Mouse (Mus musculus) lung, embryonic 15.5 days (tissue): ENCODE measurements around the gene Parp11. TPM values are rescaled to one million over a fixed set of nuclear protein-coding genes. Genes with fewer than 3 reads are reported as not detected.
A peak's percentile ranks its signal among the peaks of the same experiment; 100 is the strongest.
"Not testable (repeated sequence)": the region's sequence is repeated elsewhere in the genome, so short reads cannot be mapped to it uniquely, and the experiment has no call there.

Experiments
- ATAC-seq: fragments of 200-750 bp; cut with Nextera tagmentation; 2 replicates; pipeline ENCODE4 v1.8.0; 2017; ENCODE audit warnings: moderate number of reproducible peaks, borderline replicate concordance; ENCODE audit not compliant: low FRiP score, low TSS enrichment; ENCODE audit errors: extremely low read depth
- H3K27ac ChIP-seq: fragments of 300-500 bp; sonication (generic); 2 replicates; pipeline ENCODE4 v1.5.1; 2015; ENCODE audit warnings: moderate library complexity, mild to moderate bottlenecking, inconsistent platforms
- H3K27me3 ChIP-seq: fragments of 300-500 bp; sonication (generic); 2 replicates; pipeline ENCODE4 v1.6.1; 2015; ENCODE audit warnings: inconsistent platforms
- H3K36me3 ChIP-seq: fragments of 300-500 bp; sonication (generic); 2 replicates; pipeline ENCODE4 v1.6.1; 2015; ENCODE audit warnings: inconsistent platforms
- H3K4me1 ChIP-seq: fragments of 300-500 bp; sonication (generic); 2 replicates; pipeline ENCODE4 v1.6.1; 2015; ENCODE audit warnings: inconsistent platforms
- H3K4me2 ChIP-seq: fragments of 300-500 bp; sonication (generic); 2 replicates; pipeline ENCODE4 v1.6.1; 2015; ENCODE audit warnings: inconsistent platforms, mild to moderate bottlenecking, moderate library complexity
- H3K4me3 ChIP-seq: fragments of 300-500 bp; sonication (generic); 2 replicates; pipeline ENCODE4 v1.5.1; 2015; ENCODE audit warnings: mild to moderate bottlenecking, inconsistent platforms
- H3K9ac ChIP-seq: fragments of 300-500 bp; sonication (generic); 2 replicates; pipeline ENCODE4 v1.6.1; 2015; ENCODE audit warnings: inconsistent platforms
- H3K9me3 ChIP-seq: fragments of 300-500 bp; sonication (generic); 2 replicates; pipeline ENCODE4 v1.6.1; 2016; ENCODE audit warnings: inconsistent platforms
- WGBS: fragments of 180-500 bp; shearing (Covaris S2); methylation state at CpG from one replicate; pipeline ENCODE4 v1.1.7; 2015; 5-methylcytosine and 5-hydroxymethylcytosine counted together
- polyA plus RNA-seq: library from polyadenylated mRNA; unstranded; fragments of >200 nt; fragmentation: Nextera tagmentation; extraction: Ambion mirVana; gene quantifications from 2 replicates; pipeline ENCODE4 v1.2.1, GENCODE M21; 2015

Gene Parp11
- polyA plus RNA-seq, 1 experiment from 2014 or later, result 21.9 TPM

- Histone ChIP-seq H3K27ac (no peak overlapping the region), H3K4me3 (no peak overlapping the region), H3K9ac (no peak overlapping the region), H3K4me2 (no peak overlapping the region), H3K9me3 (no peaks in the 10 kb centered on the region), H3K36me3 (no peaks in the 10 kb centered on the region), H3K27me3 (no peaks in the 10 kb centered on the region), H3K4me1 (0 out of 2 replicates have a peak, but pooled peaks cover 10% of the 10 kb centered on the region)
- no peak for ATAC-seq
- WGBS, result 43% methylated on average over 3 of the region's 3 CpGs
These were observed 55.9 kb downstream of the Parp11 start for GRCm38 (mm10) chr6:127502530-127502929.

GRCm38 (mm10) chr6:127513776-127514175 lies 67.1 kb downstream of the Parp11 start:
- not testable (repeated sequence) for H3K4me2 ChIP-seq, H3K27me3 ChIP-seq, H3K27ac ChIP-seq, H3K36me3 ChIP-seq, H3K9me3 ChIP-seq, ATAC-seq, H3K9ac ChIP-seq, H3K4me3 ChIP-seq, H3K4me1 ChIP-seq
- WGBS, result 93% methylated on average over 7 of the region's 12 CpGs

- Histone ChIP-seq H3K27me3 (no peaks in the 10 kb centered on the region), H3K4me3 (no peak overlapping the region), H3K4me2 (no peak overlapping the region), H3K36me3 (no peaks in the 10 kb centered on the region), H3K4me1 (peaks cover 5% of the 10 kb centered on the region; the same call in 1 of the 2 replicates), H3K9me3 (no peaks in the 10 kb centered on the region), H3K27ac (no peak overlapping the region), H3K9ac (no peak overlapping the region)
- no peak for ATAC-seq
- WGBS, result 58% methylated on average over 8 of the region's 8 CpGs
These were observed 74.5 kb downstream of the Parp11 start for GRCm38 (mm10) chr6:127521176-127521575.

DNA sequence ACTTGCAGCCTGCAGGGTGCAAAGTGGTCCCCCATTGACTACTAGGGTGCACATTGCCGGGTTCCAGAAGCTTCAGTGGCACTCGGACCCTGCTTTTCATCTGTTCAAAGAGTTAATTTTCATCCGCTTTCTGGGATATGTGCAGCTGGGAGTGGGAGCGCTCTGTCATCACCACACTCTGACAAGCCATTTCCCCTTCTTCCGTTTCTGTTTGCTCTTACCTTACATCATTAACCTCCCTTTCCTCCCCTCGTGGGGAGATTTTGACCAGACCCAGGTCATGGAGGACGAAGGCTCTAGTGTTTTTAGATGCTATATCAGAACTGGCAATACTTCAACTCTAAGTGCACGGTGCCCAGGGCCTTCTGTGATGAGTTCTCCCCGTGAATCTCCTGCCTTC lies 75.7 kb downstream of the Parp11 start:
- Histone ChIP-seq H3K9ac (no peak overlapping the region), H3K4me3 (no peak overlapping the region), H3K9me3 (no peaks in the 10 kb centered on the region), H3K4me2 (no peak overlapping the region), H3K36me3 (no peaks in the 10 kb centered on the region), H3K27ac (no peak overlapping the region), H3K27me3 (no peaks in the 10 kb centered on the region), H3K4me1 (peaks cover 5% of the 10 kb centered on the region; the same call in 1 of the 2 replicates)
- no peak for ATAC-seq
- 18% methylated on average over 9 of the region's 9 CpGs for WGBS

DNA sequence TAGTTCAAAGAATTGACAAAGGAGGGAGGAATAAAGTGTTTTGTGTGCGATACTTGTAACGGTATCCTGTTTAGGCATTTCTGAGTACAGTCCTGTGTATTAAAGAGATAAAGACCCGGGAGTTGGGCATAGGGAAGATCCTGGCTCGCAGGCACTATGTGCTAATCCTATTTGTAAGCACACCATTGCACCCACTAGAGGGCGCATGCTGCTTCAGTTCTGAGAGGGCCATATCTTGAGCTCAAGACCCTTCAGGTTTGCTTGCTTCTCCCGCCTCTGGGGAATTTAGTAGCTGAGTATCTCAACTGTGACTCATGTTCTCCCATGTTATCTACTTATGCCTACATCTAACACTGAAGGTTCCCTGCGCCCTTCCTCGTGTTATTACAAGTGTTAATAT lies 77.8 kb downstream of the Parp11 start:
- Histone ChIP-seq H3K27ac (no peak overlapping the region), H3K9me3 (no peaks in the 10 kb centered on the region), H3K9ac (no peak overlapping the region), H3K4me3 (no peak overlapping the region), H3K4me2 (no peak overlapping the region), H3K36me3 (no peaks in the 10 kb centered on the region), H3K4me1 (peaks cover 12% of the 10 kb centered on the region), H3K27me3 (no peaks in the 10 kb centered on the region)
- 25% methylated on average over 8 of the region's 8 CpGs for WGBS
- no peak; the same call in 1 of the 2 replicates for ATAC-seq

GRCm38 (mm10) chr6:127528625-127529024 lies 82.0 kb downstream of the Parp11 start:
- WGBS, result 73% methylated on average over 7 of the region's 7 CpGs
- Histone ChIP-seq H3K27ac (peak overlapping the region; percentile 83; the same call in 1 of the 2 replicates), H3K4me3 (no peak overlapping the region), H3K4me2 (no peak overlapping the region), H3K9ac (no peak overlapping the region), H3K27me3 (no peaks in the 10 kb centered on the region), H3K9me3 (no peaks in the 10 kb centered on the region), H3K36me3 (no peaks in the 10 kb centered on the region), H3K4me1 (peaks cover 15% of the 10 kb centered on the region)
- ATAC-seq, result no peak

- peak overlapping the region; percentile 83 for H3K27ac ChIP-seq
- no peaks in the 10 kb centered on the region for H3K36me3 ChIP-seq
- peak; percentile 64 for ATAC-seq
- peaks cover 15% of the 10 kb centered on the region for H3K4me1 ChIP-seq
- no peak overlapping the region for H3K4me3 ChIP-seq
- no peak overlapping the region for H3K4me2 ChIP-seq
- no peaks in the 10 kb centered on the region for H3K27me3 ChIP-seq
- WGBS, result 33% methylated on average over 2 of the region's 2 CpGs
- H3K9me3 ChIP-seq, result no peaks in the 10 kb centered on the region
- H3K9ac ChIP-seq, result no peak overlapping the region
These were observed 82.8 kb downstream of the Parp11 start for GRCm38 (mm10) chr6:127529451-127529850.

DNA sequence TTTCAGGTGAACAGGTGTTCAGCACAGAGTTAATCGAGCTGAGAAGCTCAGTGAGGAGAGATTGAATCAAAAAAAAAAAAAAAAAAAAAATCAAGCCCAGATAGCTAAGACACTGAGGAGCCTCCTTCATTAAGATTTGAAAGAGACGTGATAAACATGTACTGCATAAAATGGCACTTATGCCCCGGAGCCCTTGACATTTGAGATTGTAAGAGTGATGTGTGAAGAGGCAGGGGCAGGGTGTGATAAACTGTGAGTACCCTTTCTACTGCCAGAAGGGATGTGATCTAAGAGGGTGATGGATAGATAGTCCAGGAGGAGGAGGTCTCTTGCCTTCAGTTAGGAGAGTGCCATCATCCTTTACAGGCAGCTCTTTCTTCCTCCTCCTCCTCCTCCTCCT lies 83.6 kb downstream of the Parp11 start:
- Histone ChIP-seq H3K4me2 (no peak overlapping the region), H3K36me3 (no peaks in the 10 kb centered on the region), H3K9me3 (no peaks in the 10 kb centered on the region), H3K4me3 (no peak overlapping the region), H3K9ac (no peak overlapping the region), H3K27ac (peak overlapping the region; percentile 83), H3K4me1 (peaks cover 15% of the 10 kb centered on the region), H3K27me3 (no peaks in the 10 kb centered on the region)
- peak; percentile 17; the same call in 1 of the 2 replicates for ATAC-seq
- WGBS, result 13% methylated on average over 3 of the region's 3 CpGs

- Histone ChIP-seq H3K9ac (no peak overlapping the region), H3K27me3 (no peaks in the 10 kb centered on the region), H3K36me3 (no peaks in the 10 kb centered on the region), H3K27ac (peak overlapping the region; percentile 77), H3K9me3 (no peaks in the 10 kb centered on the region), H3K4me2 (no peak overlapping the region), H3K4me3 (no peak overlapping the region), H3K4me1 (peaks cover 15% of the 10 kb centered on the region)
- WGBS, result 21% methylated on average over 3 of the region's 3 CpGs
- peak; percentile 76 for ATAC-seq
These were observed 85.0 kb downstream of the Parp11 start for GRCm38 (mm10) chr6:127531412-127532205.

GRCm38 (mm10) chr6:127532304-127532703 lies 85.7 kb downstream of the Parp11 start:
- H3K36me3 ChIP-seq, result no peaks in the 10 kb centered on the region
- no peaks in the 10 kb centered on the region for H3K9me3 ChIP-seq
- no peak overlapping the region for H3K4me3 ChIP-seq
- H3K27me3 ChIP-seq, result no peaks in the 10 kb centered on the region
- H3K9ac ChIP-seq, result no peak overlapping the region
- no peak overlapping the region for H3K4me2 ChIP-seq
- H3K27ac ChIP-seq, result peak overlapping the region; percentile 77
- 70% methylated on average over 5 of the region's 5 CpGs for WGBS
- H3K4me1 ChIP-seq, result peaks cover 15% of the 10 kb centered on the region
- no peak for ATAC-seq

GRCm38 (mm10) chr6:127533766-127534165 lies 87.1 kb downstream of the Parp11 start:
- H3K27ac ChIP-seq, result no peak overlapping the region

DNA sequence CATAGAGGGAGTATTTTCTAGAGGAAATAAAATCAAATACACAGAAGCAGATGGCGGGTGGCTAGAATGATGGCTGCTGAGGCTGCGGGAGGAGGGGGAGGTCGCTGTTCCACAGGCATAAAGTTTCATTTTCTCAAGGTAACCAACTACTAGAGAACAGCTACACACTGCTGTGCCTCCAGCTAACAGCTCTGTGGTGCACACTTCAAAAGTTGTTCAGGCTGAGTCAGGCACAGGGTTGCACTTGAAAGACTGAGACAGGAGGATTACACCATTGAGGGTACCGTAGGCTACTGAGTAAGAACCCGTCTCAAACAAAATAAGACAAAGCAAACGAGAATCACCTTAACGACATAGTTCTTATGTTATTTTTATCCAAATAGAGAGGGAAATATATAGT lies 90.4 kb downstream of the Parp11 start:
- H3K4me1 ChIP-seq, result peaks cover 5% of the 10 kb centered on the region; the same call in 1 of the 2 replicates
- 65% methylated on average over 7 of the region's 7 CpGs for WGBS
- no peaks in the 10 kb centered on the region for H3K9me3 ChIP-seq
- H3K4me2 ChIP-seq, result no peak overlapping the region
- no peaks in the 10 kb centered on the region for H3K27me3 ChIP-seq
- H3K36me3 ChIP-seq, result no peaks in the 10 kb centered on the region
- no peak overlapping the region for H3K4me3 ChIP-seq
- H3K27ac ChIP-seq, result no peak overlapping the region
- H3K9ac ChIP-seq, result no peak overlapping the region
- ATAC-seq, result no peak

More at GRCm38 (mm10) chr6:127533766-127534165, 87.1 kb downstream of the Parp11 start:
- Histone ChIP-seq H3K27me3 (no peaks in the 10 kb centered on the region), H3K4me2 (no peak overlapping the region), H3K4me3 (no peak overlapping the region), H3K36me3 (no peaks in the 10 kb centered on the region), H3K4me1 (peaks cover 14% of the 10 kb centered on the region), H3K9me3 (no peaks in the 10 kb centered on the region), H3K9ac (no peak overlapping the region)
- 58% methylated on average over 5 of the region's 5 CpGs for WGBS
- no peak for ATAC-seq
